Mouse (Mus musculus) lung, postnatal 0 days (tissue): ENCODE measurements at regions not wholly inside any gene's neighbourhood (a gene's known extent, or its start where the extent isn't known, plus 50 kb on each side); places are given as distances from the start of the nearest gene placed in this dataset.

Source experiments
- CTCF ChIP-seq: IDR thresholded peaks from 2 replicates; pipeline ENCODE4 v1.5.1; 2016; ENCODE audit warnings: antibody characterized with exemption, mild to moderate bottlenecking
- EP300 ChIP-seq: IDR thresholded peaks from 2 replicates; pipeline ENCODE4 v1.6.1; 2016; ENCODE audit warnings: antibody characterized with exemption, mild to moderate bottlenecking, control low read depth

- TF ChIP-seq CTCF (no peak), EP300 (no peak)
Observed at GRCm38 (mm10) chr2:133667055-133667395, 115.1 kb downstream of the Bmp2 start.
